Mouse (Mus musculus): ENCODE data around the gene Aox2.

- TF ChIP-seq HCFC1 (IDR thresholded peaks at IDR 0.05; ENCODE audit: borderline replicate concordance, insufficient read depth, low read length) (no peak), CHD2 (IDR thresholded peaks at IDR 0.05; ENCODE audit: low read depth, low read length) (no peak), ZNF384 (IDR thresholded peaks at IDR 0.05; ENCODE audit: low read depth, low read length) (no peak), ZC3H11A (IDR thresholded peaks at IDR 0.05; ENCODE audit: borderline replicate concordance, low read depth, low read length) (no peak), MAFK (IDR thresholded peaks at IDR 0.05; ENCODE audit: insufficient read depth, low read depth, low read length) (no peak)
Measured at GRCm38 (mm10) chr1:58375574-58376147, 97.5 kb downstream of the Aox2 start.
